Mouse (Mus musculus): ENCODE measurements around the gene Irx4.

- TF ChIP-seq CTCF (conservative IDR thresholded peaks at IDR 0.05; ENCODE audit: insufficient read depth, insufficient read length, low read depth, low read length) (no peak), POLR2A (IDR thresholded peaks at IDR 0.05; ENCODE audit: low read depth, low read length) (no peak)
Observed at GRCm38 (mm10) chr13:73306085-73306410, 45.8 kb downstream of the Irx4 start.

All from kidney, adult 2 months (tissue).